Mouse (Mus musculus): ENCODE measurements at regions not wholly inside any gene's neighbourhood (a gene's known extent, or its start where the extent isn't known, plus 50 kb on each side); places are given as distances from the start of the nearest gene placed in this dataset.

- TF ChIP-seq CTCF (IDR thresholded peaks at IDR 0.05; ENCODE audit: extremely low read depth, insufficient read depth, low read length) (no peak), POLR2A (IDR thresholded peaks at IDR 0.05; ENCODE audit: extremely low read depth, insufficient read depth, low read length) (no peak)
These were observed 235.4 kb downstream of the Mtx2 start for GRCm38 (mm10) chr2:75061009-75061408.
